Mouse (Mus musculus) CH12.LX (cell line): Measurements from ENCODE around the gene Ces1f.

ENCODE experiments used
- CHD2 ChIP-seq: IDR thresholded peaks from 2 replicates; pipeline ENCODE4 v1.6.1; 2011; ENCODE audit warnings: low read length, improper control_type of control experiment
- CTCF ChIP-seq, 2 experiments: IDR thresholded peaks in 1 of 2; conservative IDR thresholded peaks in 1 of 2; 2 replicates each; pipeline ENCODE4 v1.5.1; 2011 to 2012; ENCODE audit warnings: low read depth in 2 of 2, low read length in 2 of 2, improper control_type of control experiment in 1 of 2, inconsistent platforms in 1 of 2, mild to moderate bottlenecking in 1 of 2, moderate library complexity in 1 of 2
- ELF1 ChIP-seq: IDR thresholded peaks from 2 replicates; pipeline ENCODE4 v1.6.1; 2014; ENCODE audit warnings: low read depth, mild to moderate bottlenecking, inconsistent platforms, low read length, improper control_type of control experiment
- JUN ChIP-seq: IDR thresholded peaks from 2 replicates; pipeline ENCODE4 v1.6.1; 2011; ENCODE audit warnings: low read depth, mild to moderate bottlenecking, low read length, improper control_type of control experiment, moderate library complexity; ENCODE audit not compliant: insufficient read depth
- KAT2A ChIP-seq: IDR thresholded peaks from 2 replicates; pipeline ENCODE4 v1.6.1; 2012; ENCODE audit warnings: low read length, improper control_type of control experiment, inconsistent platforms; ENCODE audit not compliant: insufficient replicate concordance
- MXI1 ChIP-seq: IDR thresholded peaks from 2 replicates; pipeline ENCODE4 v1.6.1; 2011; ENCODE audit warnings: mild to moderate bottlenecking, low read depth, low read length, improper control_type of control experiment
- POLR2A ChIP-seq: IDR thresholded peaks from 2 replicates; pipeline ENCODE4 v1.6.1; 2011; ENCODE audit warnings: low read depth, mild to moderate bottlenecking, improper control_type of control experiment, low read length
- USF1 ChIP-seq: IDR thresholded peaks from 2 replicates; pipeline ENCODE4 v1.6.1; 2014; ENCODE audit warnings: low read depth, mild to moderate bottlenecking, inconsistent platforms, low read length, improper control_type of control experiment
- ZMIZ1 ChIP-seq: IDR thresholded peaks from 2 replicates; pipeline ENCODE4 v1.6.1; 2012; ENCODE audit warnings: low read depth, mild to moderate bottlenecking, inconsistent platforms, low read length, improper control_type of control experiment

- TF ChIP-seq POLR2A (no peak), MXI1 (no peak), ZMIZ1 (no peak), CTCF (conservative IDR thresholded peaks at IDR 0.05 in 1 of 2, IDR thresholded peaks at IDR 0.05 in 1 of 2; ENCODE audit: low read depth in 2 of 2, low read length in 2 of 2) (no peak), USF1 (no peak), CHD2 (no peak), KAT2A (no peak), JUN (no peak), ELF1 (no peak)
Observed at GRCm38 (mm10) chr8:93229446-93229845, 50.1 kb downstream of the Ces1f start, which contains the start of gene Ces1e.
